Mouse (Mus musculus) heart, adult 2 months (tissue): Measurements from ENCODE around the gene Borcs6. TPM values are rescaled to one million over a fixed set of nuclear protein-coding genes. Genes with fewer than 3 reads are reported as not detected.
A peak's percentile ranks its signal among the peaks of the same experiment; 100 is the strongest.

Experiments
- DNase-seq, 2 experiments: peaks; one replicate each; pipeline ENCODE4 v3.0.0; 2021
- H3K27ac ChIP-seq: fragments of 200-600 bp; 2 replicates; pipeline ENCODE4 v1.8.1; 2022
- H3K27me3 ChIP-seq: fragments of 200-500 bp; 2 replicates; pipeline ENCODE4 v1.6.1; 2012; ENCODE audit warnings: mild to moderate bottlenecking, low read length, inconsistent platforms, mixed read lengths; ENCODE audit not compliant: control insufficient read depth, insufficient read depth
- H3K36me3 ChIP-seq: fragments of 200-500 bp; 2 replicates; pipeline ENCODE4 v1.6.1; 2012; ENCODE audit warnings: low read length, inconsistent platforms; ENCODE audit not compliant: control insufficient read depth, insufficient read depth
- H3K4me1 ChIP-seq: fragments of 200-500 bp; 2 replicates; pipeline ENCODE4 v1.6.1; 2011; ENCODE audit warnings: low read length; ENCODE audit not compliant: control insufficient read depth, insufficient read depth
- H3K4me3 ChIP-seq: fragments of 200-600 bp; 2 replicates; pipeline ENCODE4 v1.8.1; 2022
- H3K79me2 ChIP-seq: fragments of 200-500 bp; replicated peaks from 2 replicates; pipeline ENCODE4 v1.6.1; 2012; ENCODE audit warnings: mild to moderate bottlenecking, inconsistent platforms, low read length, moderate library complexity, mixed read lengths; ENCODE audit not compliant: control insufficient read depth, insufficient read depth
- H3K9ac ChIP-seq: fragments of 200-500 bp; 2 replicates; pipeline ENCODE4 v1.6.1; 2012; ENCODE audit warnings: low read depth, mild to moderate bottlenecking, control low read depth, inconsistent platforms, low read length, mixed read lengths
- CTCF ChIP-seq: fragments of 200-600 bp; IDR thresholded peaks from 2 replicates; pipeline ENCODE4 v1.8.1; 2022; ENCODE audit warnings: antibody characterized with exemption, mild to moderate bottlenecking, moderate library complexity
- EP300 ChIP-seq: fragments of 200-500 bp; IDR thresholded peaks from 2 replicates; pipeline ENCODE4 v1.6.1; 2011; ENCODE audit warnings: low read depth, low read length, control low read depth; ENCODE audit not compliant: insufficient read depth
- POLR2A ChIP-seq: fragments of 200-500 bp; IDR thresholded peaks from 2 replicates; pipeline ENCODE4 v1.6.1; 2011; ENCODE audit warnings: mild to moderate bottlenecking, low read depth, low read length, control low read depth; ENCODE audit not compliant: insufficient read depth
- WGBS: fragments of 180-500 bp; shearing (Covaris S2); methylation state at CpG from one replicate; pipeline ENCODE4 v1.1.7; 2018; 5-methylcytosine and 5-hydroxymethylcytosine counted together
- intact Hi-C: fragments of 180-260 bp; cut with DNase I; formaldehyde crosslinking; loops from one replicate; pipeline ENCODE4 v1.15.1; 2025
- polyA plus RNA-seq: library from polyadenylated mRNA; depleted of rRNA; stranded (reverse); fragments of >200 nt; gene quantifications from 2 replicates; pipeline ENCODE4 v1.2.3, GENCODE M21; 2012
- total RNA-seq, 2 experiments: library from RNA; stranded (reverse); gene quantifications; 2 replicates each; pipeline ENCODE4 v1.2.3; 2021

Gene Borcs6
- total and polyA plus RNA-seq, 3 experiments: 13.0 to 17.8 (median 15.3) TPM

- H3K9ac ChIP-seq: no peak overlapping the region
- H3K27ac ChIP-seq: no peak overlapping the region; the same call in 1 of the 2 replicates
- no peaks in the 10 kb centered on the region for H3K36me3 ChIP-seq
- H3K27me3 ChIP-seq: no peaks in the 10 kb centered on the region
- no peak for TF ChIP-seq CTCF
- TF ChIP-seq POLR2A: peak; percentile 45
- no peak overlapping the region for H3K4me3 ChIP-seq
- intact Hi-C loops: no loop called here
- no peaks in the 10 kb centered on the region for H3K79me2 ChIP-seq
- DNase-seq: no peak
- WGBS: 34% methylated on average over 5 of the region's 5 CpGs
- H3K4me1 ChIP-seq: peaks cover 2% of the 10 kb centered on the region; the same call in 1 of the 2 replicates
Observed at GRCm38 (mm10) chr11:69078805-69079438, 19.4 kb downstream of the Borcs6 start.

- intact Hi-C loops: no loop called here
- H3K36me3 ChIP-seq: no peaks in the 10 kb centered on the region
- no peak for TF ChIP-seq CTCF
- no peak for TF ChIP-seq POLR2A
- no peak for TF ChIP-seq EP300
- H3K9ac ChIP-seq: no peak overlapping the region
- DNase-seq: no peak
- H3K4me3 ChIP-seq: no peak overlapping the region
- no peaks in the 10 kb centered on the region for H3K27me3 ChIP-seq
- no peak overlapping the region for H3K27ac ChIP-seq
- H3K79me2 ChIP-seq: no peaks in the 10 kb centered on the region
- 77% methylated on average over 15 of the region's 15 CpGs for WGBS
- H3K4me1 ChIP-seq: no peaks in the 10 kb centered on the region; the same call in 1 of the 2 replicates
Observed at GRCm38 (mm10) chr11:69080102-69080854, 20.8 kb downstream of the Borcs6 start.

DNA sequence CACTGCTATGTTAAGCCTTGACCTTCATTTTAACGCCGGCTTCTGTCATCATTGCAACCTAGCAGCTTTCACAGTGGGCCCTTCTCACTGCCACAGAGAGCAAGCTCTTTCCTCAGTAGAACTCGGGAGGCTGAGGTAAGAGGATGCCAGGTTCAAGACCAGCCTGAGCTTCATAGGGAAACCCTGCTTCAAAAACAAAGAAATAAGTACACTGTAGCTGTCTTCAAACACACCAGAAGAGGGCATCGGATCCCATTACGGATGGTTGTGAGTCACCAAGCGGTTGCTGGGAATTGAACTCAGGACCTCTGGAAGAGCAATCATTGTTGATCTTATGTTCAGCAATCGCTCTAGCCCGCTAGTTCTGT lies 21.3 kb downstream of the Borcs6 start:
- no peaks in the 10 kb centered on the region; the same call in 1 of the 2 replicates for H3K4me1 ChIP-seq
- no peak overlapping the region for H3K27ac ChIP-seq
- H3K27me3 ChIP-seq: no peaks in the 10 kb centered on the region
- H3K79me2 ChIP-seq: no peaks in the 10 kb centered on the region
- no peaks in the 10 kb centered on the region for H3K36me3 ChIP-seq
- no peak for DNase-seq
- TF ChIP-seq EP300 (no peak), CTCF (no peak), POLR2A (no peak)
- H3K9ac ChIP-seq: no peak overlapping the region
- 86% methylated on average over 8 of the region's 8 CpGs for WGBS
- intact Hi-C loops: no loop called here
- no peak overlapping the region for H3K4me3 ChIP-seq

DNA sequence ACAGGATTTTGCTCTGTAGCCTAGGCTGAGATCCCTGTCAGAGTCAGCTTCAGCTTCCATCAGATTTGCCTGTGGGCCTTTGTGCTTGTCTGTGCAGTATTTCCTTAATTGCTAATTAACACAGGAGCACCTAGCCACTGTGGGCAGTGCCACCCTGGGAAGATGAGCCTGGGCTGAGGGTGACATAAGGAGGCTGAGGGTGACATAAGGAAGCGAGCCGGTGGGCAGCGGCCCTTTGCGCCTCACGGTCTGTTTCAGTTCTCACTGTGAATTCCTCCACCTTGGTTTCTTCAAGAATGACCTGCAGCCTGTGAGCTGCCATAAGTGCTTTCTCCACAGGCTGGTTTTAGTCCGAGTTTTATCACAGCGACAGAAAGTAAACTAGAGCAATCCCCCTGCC lies 22.1 kb downstream of the Borcs6 start:
- Histone ChIP-seq H3K36me3 (no peaks in the 10 kb centered on the region), H3K4me1 (no peaks in the 10 kb centered on the region; the same call in 1 of the 2 replicates), H3K27me3 (no peaks in the 10 kb centered on the region), H3K9ac (no peak overlapping the region), H3K4me3 (no peak overlapping the region), H3K27ac (no peak overlapping the region), H3K79me2 (no peaks in the 10 kb centered on the region)
- intact Hi-C loops: no loop called here
- TF ChIP-seq EP300 (no peak), CTCF (no peak), POLR2A (no peak)
- DNase-seq: no peak
- 85% methylated on average over 7 of the region's 7 CpGs for WGBS

DNA sequence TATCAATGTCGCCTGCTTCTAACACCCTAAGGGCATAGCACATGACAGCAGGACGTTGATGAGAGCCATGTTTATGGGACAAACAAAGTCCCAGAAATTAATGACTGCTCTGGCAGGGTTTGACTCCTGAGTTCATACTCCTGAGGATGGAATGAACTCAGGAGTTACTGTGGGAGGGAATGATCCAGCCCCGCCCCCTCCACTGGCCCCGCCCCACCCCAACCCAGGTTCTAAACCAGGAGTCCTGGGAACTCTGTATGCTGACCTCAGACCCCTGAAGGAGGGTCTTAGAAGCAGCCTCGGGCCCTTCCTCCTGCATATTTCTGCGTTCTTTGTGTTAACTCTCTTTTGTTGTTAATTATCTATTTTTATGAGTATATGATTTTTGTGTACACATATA lies 26.1 kb downstream of the Borcs6 start:
- intact Hi-C loops: no loop called here
- Histone ChIP-seq H3K4me3 (no peak overlapping the region), H3K27ac (no peak overlapping the region), H3K36me3 (peaks cover 5% of the 10 kb centered on the region), H3K4me1 (peaks cover 8% of the 10 kb centered on the region), H3K27me3 (no peaks in the 10 kb centered on the region), H3K9ac (no peak overlapping the region), H3K79me2 (peaks cover 7% of the 10 kb centered on the region)
- 80% methylated on average over 6 of the region's 6 CpGs for WGBS
- DNase-seq: no peak
- TF ChIP-seq EP300 (no peak), POLR2A (no peak), CTCF (no peak)

DNA sequence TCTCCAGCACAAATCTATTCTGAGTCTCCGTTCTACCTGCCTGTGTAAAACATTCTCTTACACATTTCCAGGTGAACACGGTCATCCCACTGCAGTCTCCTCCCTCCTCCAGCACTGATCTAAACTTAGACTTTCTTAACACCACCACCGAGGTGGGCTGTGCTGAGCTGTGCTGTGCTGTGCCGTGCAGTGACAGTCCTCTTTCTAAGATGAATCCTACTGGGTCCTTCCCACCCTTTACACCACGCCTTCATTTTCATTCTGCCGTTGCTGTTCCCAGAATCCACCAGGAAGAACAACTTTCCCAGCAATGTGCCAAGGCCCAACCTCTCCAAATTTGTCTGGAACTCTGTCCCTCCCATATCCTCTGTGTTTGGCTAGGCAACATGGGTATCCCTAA lies 26.9 kb downstream of the Borcs6 start:
- H3K4me1 ChIP-seq: peaks cover 8% of the 10 kb centered on the region
- no peak overlapping the region for H3K4me3 ChIP-seq
- H3K27me3 ChIP-seq: no peaks in the 10 kb centered on the region
- intact Hi-C loops: no loop called here
- WGBS: 51% methylated on average over 6 of the region's 6 CpGs
- peaks cover 7% of the 10 kb centered on the region for H3K79me2 ChIP-seq
- H3K9ac ChIP-seq: no peak overlapping the region
- TF ChIP-seq EP300: no peak
- 0 out of 2 replicates have a peak, but pooled peaks have one; percentile 13 for TF ChIP-seq POLR2A
- H3K36me3 ChIP-seq: peaks cover 5% of the 10 kb centered on the region
- no peak overlapping the region for H3K27ac ChIP-seq
- peak; percentile 7 to 18 for DNase-seq
